Mouse (Mus musculus) kidney, embryonic 16.5 days (tissue): ENCODE measurements around the gene Prpsap2. TPM values are rescaled to one million over a fixed set of nuclear protein-coding genes. Genes with fewer than 3 reads are reported as not detected.
A peak's percentile ranks its signal among the peaks of the same experiment; 100 is the strongest.

ENCODE experiments used
- ATAC-seq: fragments of 200-750 bp; cut with Nextera tagmentation; 2 replicates; pipeline ENCODE4 v1.8.0; 2017; ENCODE audit warnings: moderate TSS enrichment; ENCODE audit not compliant: low FRiP score, low TSS enrichment
- H3K27ac ChIP-seq: fragments of 300-500 bp; sonication (generic); 2 replicates; pipeline ENCODE4 v1.5.1; 2014; ENCODE audit warnings: low read length
- H3K27me3 ChIP-seq: fragments of 300-500 bp; sonication (generic); 2 replicates; pipeline ENCODE4 v1.6.1; 2014; ENCODE audit warnings: low read length, control low read depth, mixed read lengths; ENCODE audit not compliant: insufficient read depth
- H3K36me3 ChIP-seq: fragments of 300-500 bp; sonication (generic); 2 replicates; pipeline ENCODE4 v1.6.1; 2014; ENCODE audit warnings: low read length, control low read depth, mixed read lengths; ENCODE audit not compliant: insufficient read depth
- H3K4me1 ChIP-seq: fragments of 300-500 bp; sonication (generic); 2 replicates; pipeline ENCODE4 v1.6.1; 2014; ENCODE audit warnings: low read length, control low read depth, mixed read lengths; ENCODE audit not compliant: insufficient read depth
- H3K4me2 ChIP-seq: fragments of 300-500 bp; sonication (generic); replicated peaks from 2 replicates; pipeline ENCODE4 v1.6.1; 2014; ENCODE audit warnings: low read depth, low read length
- H3K4me3 ChIP-seq: fragments of 300-500 bp; sonication (generic); 2 replicates; pipeline ENCODE4 v1.5.1; 2014; ENCODE audit warnings: mild to moderate bottlenecking, low read length
- H3K9ac ChIP-seq: fragments of 300-500 bp; sonication (generic); replicated peaks from 2 replicates; pipeline ENCODE4 v1.6.1; 2014; ENCODE audit warnings: low read length
- H3K9me3 ChIP-seq: fragments of 300-500 bp; sonication (generic); 2 replicates; pipeline ENCODE4 v1.6.1; 2016; ENCODE audit warnings: low read length, control low read depth
- WGBS: fragments of 180-500 bp; shearing (Covaris S2); extraction: QIAGEN DNeasy Blood & Tissue Kit; methylation state at CpG from one replicate; pipeline ENCODE4 v1.1.7; 2014; 5-methylcytosine and 5-hydroxymethylcytosine counted together
- polyA plus RNA-seq: library from polyadenylated mRNA; unstranded; fragments of >200 nt; fragmentation: Nextera tagmentation; extraction: Ambion mirVana; gene quantifications from 2 replicates; pipeline ENCODE4 v1.2.1, GENCODE M21; 2015

Prpsap2 gene
- polyA plus RNA-seq, 1 experiment from 2014 or later: 33.3 TPM

DNA sequence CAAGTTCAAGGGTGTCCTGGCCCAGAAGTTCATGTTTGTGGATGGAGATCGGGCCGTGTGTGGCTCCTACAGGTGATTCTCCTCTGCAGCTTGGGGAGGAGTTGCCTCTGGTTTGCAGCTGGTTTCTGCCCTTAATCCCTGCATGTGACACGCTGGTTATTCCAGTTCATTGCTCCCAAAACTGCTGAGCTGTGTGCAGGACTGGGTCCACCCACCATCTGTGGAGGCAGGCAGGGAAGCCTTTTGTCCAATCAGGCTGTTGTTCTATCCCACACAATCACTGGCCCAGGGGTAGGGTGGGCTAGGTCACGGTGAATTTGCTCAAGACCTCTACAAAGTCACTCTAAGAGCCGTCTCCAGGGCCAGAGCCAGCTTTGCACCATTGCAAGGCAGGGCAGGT lies 60.2 kb downstream of the Prpsap2 start:
- no peak for ATAC-seq
- no peaks in the 10 kb centered on the region for H3K36me3 ChIP-seq
- H3K9ac ChIP-seq: no peak overlapping the region
- no peaks in the 10 kb centered on the region for H3K9me3 ChIP-seq
- no peak overlapping the region for H3K4me2 ChIP-seq
- 43% methylated on average over 5 of the region's 5 CpGs for WGBS
- peaks cover 16% of the 10 kb centered on the region for H3K4me1 ChIP-seq
- no peak overlapping the region for H3K27ac ChIP-seq
- no peak overlapping the region for H3K4me3 ChIP-seq
- H3K27me3 ChIP-seq: no peaks in the 10 kb centered on the region

DNA sequence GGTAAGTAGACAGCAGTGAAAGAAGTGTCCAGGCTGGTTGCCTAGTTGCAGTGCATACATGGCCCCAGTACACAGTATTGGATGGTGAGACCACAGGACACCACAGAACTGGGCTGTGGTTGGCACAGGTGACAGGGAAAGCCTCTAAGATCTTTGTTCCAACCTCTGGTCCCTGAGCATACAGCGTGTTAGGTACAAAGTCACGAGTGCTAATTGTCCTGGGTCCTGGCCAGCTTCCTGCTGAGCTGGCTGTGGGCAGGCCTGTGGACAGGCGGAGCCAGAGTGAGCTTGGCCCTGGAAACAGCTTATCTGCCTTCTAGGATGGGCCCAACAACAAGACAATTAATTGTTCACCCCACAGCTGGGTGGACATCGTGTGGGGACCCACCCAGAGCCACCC lies 62.0 kb downstream of the Prpsap2 start:
- Histone ChIP-seq H3K27me3 (no peaks in the 10 kb centered on the region), H3K4me2 (no peak overlapping the region), H3K4me1 (peaks cover 16% of the 10 kb centered on the region), H3K27ac (no peak overlapping the region), H3K4me3 (no peak overlapping the region), H3K9ac (no peak overlapping the region), H3K9me3 (no peaks in the 10 kb centered on the region), H3K36me3 (no peaks in the 10 kb centered on the region)
- WGBS: 70% methylated on average over 4 of the region's 4 CpGs
- ATAC-seq: 0 out of 2 replicates have a peak, but pooled peaks have one; percentile 43

DNA sequence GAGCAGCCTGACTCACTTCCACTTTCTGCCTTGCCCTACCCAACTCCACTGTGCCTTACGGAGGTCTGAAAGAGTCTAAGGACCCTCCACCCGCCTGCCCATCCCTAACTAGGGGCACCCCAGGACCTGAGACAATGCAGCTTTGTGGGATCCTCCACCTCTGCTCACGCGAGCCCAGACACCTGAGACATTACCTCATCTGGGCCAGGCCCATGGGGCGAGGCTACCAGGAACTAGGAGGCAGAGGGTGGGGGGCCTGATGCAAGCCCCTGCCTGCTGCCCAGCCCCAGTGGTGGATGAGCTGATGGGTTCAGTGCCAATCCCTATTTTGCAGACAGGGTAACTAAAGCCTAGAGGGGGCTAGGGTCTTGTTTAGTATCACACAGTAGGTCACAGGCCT lies 62.4 kb downstream of the Prpsap2 start:
- Histone ChIP-seq H3K4me2 (no peak overlapping the region), H3K27ac (no peak overlapping the region), H3K36me3 (no peaks in the 10 kb centered on the region), H3K4me3 (no peak overlapping the region), H3K9me3 (no peaks in the 10 kb centered on the region), H3K4me1 (peaks cover 16% of the 10 kb centered on the region), H3K9ac (no peak overlapping the region), H3K27me3 (no peaks in the 10 kb centered on the region)
- no peak for ATAC-seq
- WGBS: 87% methylated on average over 5 of the region's 5 CpGs

DNA sequence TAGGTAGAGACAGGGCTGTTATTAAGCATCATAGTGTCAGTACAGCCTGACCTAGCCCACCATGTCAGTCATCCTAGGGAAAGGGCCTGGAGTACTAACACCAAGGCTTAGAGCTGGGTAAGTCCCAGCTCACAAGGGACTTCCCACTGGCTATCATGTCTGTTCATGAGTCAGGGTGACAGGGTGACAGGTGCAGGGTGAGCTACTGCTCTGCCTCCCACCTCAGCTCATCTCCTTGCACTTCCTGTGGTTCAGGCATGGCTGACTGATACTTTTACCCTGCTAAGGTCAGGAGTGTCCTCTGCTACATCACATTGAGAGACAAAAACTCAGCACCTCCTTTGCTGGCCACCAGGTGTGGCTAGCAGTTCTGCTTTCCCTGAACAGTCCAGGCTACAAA lies 63.0 kb downstream of the Prpsap2 start:
- no peaks in the 10 kb centered on the region for H3K9me3 ChIP-seq
- ATAC-seq: no peak
- no peak overlapping the region for H3K4me3 ChIP-seq
- H3K4me1 ChIP-seq: peaks cover 16% of the 10 kb centered on the region
- no peak overlapping the region for H3K9ac ChIP-seq
- no peaks in the 10 kb centered on the region for H3K36me3 ChIP-seq
- H3K27me3 ChIP-seq: no peaks in the 10 kb centered on the region
- no peak overlapping the region for H3K4me2 ChIP-seq
- H3K27ac ChIP-seq: no peak overlapping the region

DNA sequence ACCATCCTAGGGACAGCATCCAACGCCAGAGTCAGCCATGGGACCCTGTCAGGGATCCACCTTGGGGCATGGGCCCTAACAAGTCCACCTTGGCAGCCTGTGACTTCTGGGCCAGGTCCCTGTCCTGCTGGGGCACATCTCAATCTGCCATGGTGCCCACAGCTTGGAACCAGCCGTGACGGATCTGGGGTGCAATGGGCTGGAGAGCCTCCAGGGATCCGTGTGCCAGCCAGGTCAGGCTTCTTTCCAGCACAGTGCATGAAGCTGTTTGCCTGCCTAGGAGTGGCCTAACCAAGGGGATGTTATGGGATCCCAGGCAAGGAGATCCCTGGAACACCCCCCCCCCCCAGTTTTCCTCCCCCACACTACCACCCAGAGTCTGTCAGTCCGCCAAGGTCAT lies 68.9 kb downstream of the Prpsap2 start:
- H3K27ac ChIP-seq: no peak overlapping the region
- H3K9me3 ChIP-seq: no peaks in the 10 kb centered on the region
- 82% methylated on average over 5 of the region's 5 CpGs for WGBS
- no peak overlapping the region for H3K4me3 ChIP-seq
- H3K4me2 ChIP-seq: no peak overlapping the region
- ATAC-seq: no peak
- H3K4me1 ChIP-seq: no peaks in the 10 kb centered on the region
- H3K9ac ChIP-seq: no peak overlapping the region
- H3K36me3 ChIP-seq: no peaks in the 10 kb centered on the region
- H3K27me3 ChIP-seq: no peaks in the 10 kb centered on the region

DNA sequence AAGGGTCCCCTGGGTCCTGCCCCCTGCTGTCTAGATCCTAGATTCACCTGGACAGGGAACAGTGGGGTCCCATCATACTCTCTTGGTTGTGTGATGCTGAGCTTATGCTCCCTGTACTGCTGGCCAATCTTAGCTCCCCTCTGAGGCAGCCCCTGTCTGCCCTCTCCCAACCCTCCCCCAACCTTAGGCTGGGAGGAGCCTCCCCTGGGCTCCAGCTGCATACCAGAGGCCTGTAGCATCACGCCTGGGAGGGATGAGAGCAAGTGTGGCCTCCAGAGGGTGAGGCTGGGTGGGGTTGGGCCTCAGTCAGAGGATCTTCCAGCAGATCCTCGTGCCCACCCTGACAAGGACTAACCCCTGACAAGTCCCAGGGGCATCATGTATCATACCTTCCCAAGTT lies 74.3 kb downstream of the Prpsap2 start:
- no peak overlapping the region for H3K27ac ChIP-seq
- no peak overlapping the region for H3K9ac ChIP-seq
- H3K4me1 ChIP-seq: peaks cover 7% of the 10 kb centered on the region
- H3K36me3 ChIP-seq: no peaks in the 10 kb centered on the region
- peaks cover 24% of the 10 kb centered on the region for H3K27me3 ChIP-seq
- WGBS: 51% methylated on average over 2 of the region's 2 CpGs
- H3K4me2 ChIP-seq: no peak overlapping the region
- H3K9me3 ChIP-seq: no peaks in the 10 kb centered on the region
- peak; percentile 47; the same call in 1 of the 2 replicates for ATAC-seq
- no peak overlapping the region for H3K4me3 ChIP-seq

DNA sequence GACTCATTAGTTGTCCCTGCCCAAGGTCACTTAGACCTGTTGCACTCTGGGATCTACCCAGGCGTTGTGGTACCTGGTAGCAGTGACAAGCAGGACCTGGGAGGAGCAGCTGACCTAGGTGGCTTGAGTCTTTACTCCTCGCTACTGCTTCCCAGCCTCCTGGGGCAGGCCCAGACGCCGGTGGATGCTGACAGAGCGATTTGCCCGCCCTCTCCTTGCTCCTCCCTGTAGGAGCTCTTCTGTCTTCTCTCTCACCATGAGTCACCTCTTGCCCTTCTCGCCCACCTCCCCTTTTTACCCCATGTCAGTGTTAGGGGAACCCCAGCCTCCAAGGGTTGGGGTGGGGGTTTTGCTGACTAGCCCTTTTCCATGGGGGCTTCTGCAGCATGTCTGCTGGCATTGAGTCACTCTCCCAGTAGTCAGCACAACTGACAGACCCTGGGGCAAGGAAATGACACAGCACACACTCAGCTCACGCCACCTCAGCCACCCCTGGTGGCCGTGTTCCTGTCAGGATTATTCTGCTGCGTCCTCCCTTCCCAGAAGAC lies 74.9 kb downstream of the Prpsap2 start:
- Histone ChIP-seq H3K4me3 (no peak overlapping the region), H3K9ac (no peak overlapping the region), H3K9me3 (no peaks in the 10 kb centered on the region), H3K4me1 (peaks cover 7% of the 10 kb centered on the region), H3K27ac (no peak overlapping the region), H3K27me3 (peaks cover 24% of the 10 kb centered on the region), H3K36me3 (no peaks in the 10 kb centered on the region), H3K4me2 (no peak overlapping the region)
- WGBS: 58% methylated on average over 10 of the region's 10 CpGs
- ATAC-seq: no peak

DNA sequence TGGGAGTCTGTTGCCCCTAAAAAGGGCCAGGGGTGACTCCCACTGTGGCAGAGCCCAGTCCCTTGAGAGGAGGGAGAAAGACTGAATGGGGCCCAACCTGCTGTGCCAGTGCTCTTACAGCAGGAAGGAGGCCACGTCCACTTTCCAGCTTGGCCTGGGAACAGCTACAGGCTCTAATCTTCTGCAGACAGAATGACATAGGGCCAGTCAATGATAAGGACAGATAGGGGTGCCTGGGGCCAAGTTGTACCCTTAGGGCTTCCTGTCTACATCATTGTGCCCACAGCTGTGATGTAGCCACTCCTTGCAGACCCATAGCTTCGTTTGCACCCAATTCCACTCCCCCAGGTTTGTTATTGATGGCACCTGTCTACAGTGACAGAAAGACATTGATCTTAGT lies 75.7 kb downstream of the Prpsap2 start:
- no peaks in the 10 kb centered on the region for H3K36me3 ChIP-seq
- 36% methylated on average over 2 of the region's 2 CpGs for WGBS
- no peak overlapping the region for H3K4me3 ChIP-seq
- no peak overlapping the region for H3K9ac ChIP-seq
- H3K27ac ChIP-seq: no peak overlapping the region
- H3K27me3 ChIP-seq: peaks cover 24% of the 10 kb centered on the region
- no peak overlapping the region for H3K4me2 ChIP-seq
- no peak for ATAC-seq
- H3K9me3 ChIP-seq: no peaks in the 10 kb centered on the region
- peaks cover 7% of the 10 kb centered on the region for H3K4me1 ChIP-seq

DNA sequence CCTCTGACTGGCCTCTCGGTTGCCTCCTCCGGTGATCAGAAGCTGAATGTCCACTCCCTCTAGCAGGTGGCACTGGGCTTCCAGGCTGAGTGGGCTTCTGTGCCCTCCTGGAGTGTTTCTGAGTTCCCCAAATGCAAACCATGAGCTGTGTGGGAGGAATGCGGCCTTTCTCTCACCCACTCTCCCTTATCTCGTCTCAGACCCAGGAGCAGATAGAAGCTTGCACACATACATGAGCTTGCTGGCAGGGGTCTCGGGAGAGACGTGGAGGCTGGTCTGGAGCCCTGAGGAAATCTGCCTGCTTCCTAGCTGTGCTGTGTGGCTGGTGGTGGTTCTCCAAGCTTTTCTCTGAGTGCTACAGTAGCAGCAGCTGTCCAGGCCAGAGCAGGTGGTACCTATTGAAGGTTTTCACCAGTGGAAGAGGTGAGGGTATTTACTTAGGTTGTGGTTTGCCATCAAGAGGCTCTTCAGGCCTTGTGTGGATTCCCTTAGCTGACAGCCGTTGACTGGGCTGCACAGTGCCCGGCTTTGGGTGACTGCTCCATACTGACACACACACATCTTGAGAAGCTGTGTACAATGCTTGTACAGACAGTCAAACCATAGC lies 76.7 kb downstream of the Prpsap2 start:
- 0 out of 2 replicates have a peak overlapping the region, but pooled peaks have one; percentile 48 for H3K9ac ChIP-seq
- 61% methylated on average over 8 of the region's 8 CpGs for WGBS
- no peak for ATAC-seq
- peak overlapping the region; percentile 65 for H3K4me2 ChIP-seq
- peaks cover 24% of the 10 kb centered on the region for H3K27me3 ChIP-seq
- H3K36me3 ChIP-seq: no peaks in the 10 kb centered on the region
- peak overlapping the region; percentile 51; the same call in 1 of the 2 replicates for H3K4me3 ChIP-seq
- H3K4me1 ChIP-seq: peaks cover 7% of the 10 kb centered on the region
- H3K9me3 ChIP-seq: no peaks in the 10 kb centered on the region
- no peak overlapping the region for H3K27ac ChIP-seq

DNA sequence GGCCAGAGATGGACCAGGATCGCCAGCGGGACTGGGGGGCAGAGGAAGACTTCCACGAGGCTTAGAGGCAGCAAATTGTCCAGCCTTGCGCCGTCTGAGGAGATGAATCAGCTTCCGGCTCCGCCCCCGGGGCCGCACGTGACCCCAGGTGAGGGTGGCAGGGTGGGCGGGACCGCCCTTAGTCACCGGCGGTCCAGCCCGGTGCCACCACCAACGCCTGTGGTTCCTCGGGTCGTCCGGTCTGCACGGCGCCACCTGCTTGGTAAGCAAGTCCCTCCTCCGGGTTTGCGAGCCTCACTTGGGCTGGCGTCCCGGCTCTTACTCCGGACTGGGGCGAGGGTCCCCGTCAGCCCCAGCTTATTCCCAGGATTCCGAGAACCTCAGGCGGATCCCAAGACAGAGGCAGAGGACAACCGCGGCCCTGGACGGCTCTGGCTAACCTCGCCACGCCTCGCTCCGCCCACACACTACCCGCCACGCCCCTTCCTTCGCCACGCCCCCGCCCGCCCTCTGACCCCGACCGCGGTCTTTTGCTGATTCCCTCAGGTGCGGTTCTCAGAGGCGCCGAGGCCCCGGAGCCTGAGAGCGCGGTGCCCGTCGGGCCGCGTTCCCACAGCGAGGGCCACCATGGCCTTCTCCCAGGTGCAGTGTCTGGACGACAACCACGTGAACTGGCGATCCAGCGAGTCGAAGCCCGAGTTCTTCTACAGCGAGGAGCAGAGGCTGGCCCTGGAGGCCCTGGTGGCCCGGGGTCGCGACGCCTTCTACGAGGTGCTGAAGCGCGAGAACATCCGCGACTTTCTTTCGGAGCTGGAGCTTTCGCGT lies 77.8 kb downstream of the Prpsap2 start, which contains the start of gene Fam83g:
Gene Fam83g (plus strand): TSS at position 185 of the 825 bp plus-strand sequence.
- no peaks in the 10 kb centered on the region for H3K36me3 ChIP-seq
- no peaks in the 10 kb centered on the region for H3K9me3 ChIP-seq
- H3K4me3 ChIP-seq: peak within 1 kb of the TSS; percentile 51
- H3K4me2 ChIP-seq: peak within 1 kb of the TSS; percentile 65
- peaks cover 24% of the 10 kb centered on the region for H3K27me3 ChIP-seq
- peaks cover 7% of the 10 kb centered on the region for H3K4me1 ChIP-seq
- peak; percentile 73 for ATAC-seq
- 0 out of 2 replicates have a peak within 1 kb of the TSS, but pooled peaks have one; percentile 30 for H3K27ac ChIP-seq
- H3K9ac ChIP-seq: peak within 1 kb of the TSS; percentile 48
- under 1% methylated on average over 74 of the region's 76 CpGs for WGBS
